Mouse (Mus musculus): ENCODE measurements at regions not wholly inside any gene's neighbourhood (a gene's known extent, or its start where the extent isn't known, plus 50 kb on each side); places are given as distances from the start of the nearest gene placed in this dataset.

- Histone ChIP-seq H3K9me3 (ENCODE audit: low read length) (no peaks in the 10 kb centered on the region), H3K4me2 (ENCODE audit: low read depth, low read length) (no peak overlapping the region), H3K4me1 (ENCODE audit: insufficient read depth, low read length) (peaks cover 19% of the 10 kb centered on the region), H3K27ac (no peak overlapping the region), H3K9ac (replicated peaks; ENCODE audit: low read length) (no peak overlapping the region), H3K27me3 (ENCODE audit: insufficient read depth, low read length) (no peaks in the 10 kb centered on the region), H3K36me3 (ENCODE audit: insufficient read depth, low read length) (no peaks in the 10 kb centered on the region), H3K4me3 (ENCODE audit: low read length) (no peak overlapping the region)
- DNase-seq (ENCODE audit: low spot score) (no peak), ATAC-seq (no peak)
- no peak for TF ChIP-seq CTCF (IDR thresholded peaks at IDR 0.05; ENCODE audit: low read depth)
- WGBS, result 83% methylated on average over 1 of the region's 1 CpGs
Observed at GRCm38 (mm10) chr4:106097846-106098245, 218.2 kb upstream of the Usp24 start.

- DNase-seq (ENCODE audit: low spot score) (peak; percentile 32), ATAC-seq (no peak)
- H3K9ac ChIP-seq (replicated peaks; ENCODE audit: low read length), result no peak overlapping the region
- peaks cover 26% of the 10 kb centered on the region for H3K4me1 ChIP-seq (ENCODE audit: insufficient read depth, low read length)
- H3K4me3 ChIP-seq (ENCODE audit: low read length), result no peak overlapping the region
- H3K4me2 ChIP-seq (ENCODE audit: low read depth, low read length), result no peak overlapping the region
- no peaks in the 10 kb centered on the region for H3K36me3 ChIP-seq (ENCODE audit: insufficient read depth, low read length)
- no peak overlapping the region for H3K27ac ChIP-seq
- 20% methylated on average over 11 of the region's 11 CpGs for WGBS
- H3K9me3 ChIP-seq (ENCODE audit: low read length), result no peaks in the 10 kb centered on the region
- no peak for TF ChIP-seq CTCF (IDR thresholded peaks at IDR 0.05; ENCODE audit: low read depth)
- no peaks in the 10 kb centered on the region for H3K27me3 ChIP-seq (ENCODE audit: insufficient read depth, low read length)
Observed at GRCm38 (mm10) chr4:106100211-106101025, 215.6 kb upstream of the Usp24 start.

- Histone ChIP-seq H3K4me3 (ENCODE audit: low read length) (no peak overlapping the region), H3K27me3 (ENCODE audit: insufficient read depth, low read length) (no peaks in the 10 kb centered on the region), H3K9ac (replicated peaks; ENCODE audit: low read length) (no peak overlapping the region), H3K36me3 (ENCODE audit: insufficient read depth, low read length) (no peaks in the 10 kb centered on the region), H3K4me1 (ENCODE audit: insufficient read depth, low read length) (peaks cover 26% of the 10 kb centered on the region), H3K9me3 (ENCODE audit: low read length) (no peaks in the 10 kb centered on the region), H3K27ac (peak overlapping the region; percentile 15; the same call in 1 of the 2 replicates), H3K4me2 (ENCODE audit: low read depth, low read length) (peak overlapping the region; percentile 14; the same call in 1 of the 2 replicates)
- no peak for TF ChIP-seq CTCF (IDR thresholded peaks at IDR 0.05; ENCODE audit: low read depth)
- 19% methylated on average over 5 of the region's 5 CpGs for WGBS
- ATAC-seq (no peak), DNase-seq (ENCODE audit: low spot score) (peak; percentile 10)
Observed at GRCm38 (mm10) chr4:106101904-106102303, 214.1 kb upstream of the Usp24 start.

- no peak overlapping the region for H3K9ac ChIP-seq (replicated peaks; ENCODE audit: low read length)
- 6% methylated on average over 7 of the region's 7 CpGs for WGBS
- H3K4me1 ChIP-seq (ENCODE audit: insufficient read depth, low read length), result peaks cover 26% of the 10 kb centered on the region
- ATAC-seq (peak; percentile 76), DNase-seq (ENCODE audit: low spot score) (peak; percentile 68)
- no peaks in the 10 kb centered on the region for H3K36me3 ChIP-seq (ENCODE audit: insufficient read depth, low read length)
- TF ChIP-seq CTCF (IDR thresholded peaks at IDR 0.05; ENCODE audit: low read depth), result no peak
- H3K4me3 ChIP-seq (ENCODE audit: low read length), result no peak overlapping the region
- H3K27ac ChIP-seq, result peak overlapping the region; percentile 15; the same call in 1 of the 2 replicates
- peak overlapping the region; percentile 14; the same call in 1 of the 2 replicates for H3K4me2 ChIP-seq (ENCODE audit: low read depth, low read length)
- H3K9me3 ChIP-seq (ENCODE audit: low read length), result no peaks in the 10 kb centered on the region
- no peaks in the 10 kb centered on the region for H3K27me3 ChIP-seq (ENCODE audit: insufficient read depth, low read length)
Observed at GRCm38 (mm10) chr4:106102451-106102977, 213.5 kb upstream of the Usp24 start.

GRCm38 (mm10) chr4:106103750-106104635 lies 212.0 kb upstream of the Usp24 start:
- WGBS, result 43% methylated on average over 11 of the region's 11 CpGs
- Histone ChIP-seq H3K4me3 (ENCODE audit: low read length) (no peak overlapping the region), H3K36me3 (ENCODE audit: insufficient read depth, low read length) (no peaks in the 10 kb centered on the region), H3K9me3 (ENCODE audit: low read length) (no peaks in the 10 kb centered on the region), H3K27me3 (ENCODE audit: insufficient read depth, low read length) (no peaks in the 10 kb centered on the region), H3K4me2 (ENCODE audit: low read depth, low read length) (no peak overlapping the region), H3K9ac (replicated peaks; ENCODE audit: low read length) (no peak overlapping the region), H3K27ac (no peak overlapping the region), H3K4me1 (ENCODE audit: insufficient read depth, low read length) (peaks cover 26% of the 10 kb centered on the region)
- no peak for TF ChIP-seq CTCF (IDR thresholded peaks at IDR 0.05; ENCODE audit: low read depth)
- ATAC-seq (peak; percentile 68; the same call in 1 of the 2 replicates), DNase-seq (ENCODE audit: low spot score) (peak; percentile 61)

- H3K4me2 ChIP-seq (ENCODE audit: low read depth, low read length), result no peak overlapping the region
- no peaks in the 10 kb centered on the region for H3K27me3 ChIP-seq (ENCODE audit: insufficient read depth, low read length)
- H3K4me1 ChIP-seq (ENCODE audit: insufficient read depth, low read length), result no peaks in the 10 kb centered on the region
- ATAC-seq, result no peak
- no peak for TF ChIP-seq CTCF (IDR thresholded peaks at IDR 0.05; ENCODE audit: low read depth)
- no peak overlapping the region for H3K4me3 ChIP-seq (ENCODE audit: low read length)
- no peak overlapping the region for H3K9ac ChIP-seq (replicated peaks; ENCODE audit: low read length)
- no peak overlapping the region for H3K27ac ChIP-seq
- H3K36me3 ChIP-seq (ENCODE audit: insufficient read depth, low read length), result no peaks in the 10 kb centered on the region
- DNase-seq (ENCODE audit: low spot score), result no peak
- no peaks in the 10 kb centered on the region for H3K9me3 ChIP-seq (ENCODE audit: low read length)
Observed at GRCm38 (mm10) chr4:106112981-106113380, 203.0 kb upstream of the Usp24 start.

All from hindbrain, postnatal 0 days (tissue).